Mouse (Mus musculus) forebrain, postnatal 0 days (tissue): ENCODE results near the gene A3galt2. TPM values are rescaled to one million over a fixed set of nuclear protein-coding genes. Genes with fewer than 3 reads are reported as not detected.

Source experiments
- ATAC-seq: fragments of 200-750 bp; cut with Nextera tagmentation; 2 replicates; pipeline ENCODE4 v1.8.0; 2017; ENCODE audit warnings: mild to moderate bottlenecking, moderate library complexity
- DNase-seq: peaks from one replicate; pipeline ENCODE4 v3.0.0-alpha.2; 2015
- H3K27ac ChIP-seq: fragments of 300-500 bp; sonication (generic); 2 replicates; pipeline ENCODE4 v1.5.1; 2014; ENCODE audit warnings: low read depth, mild to moderate bottlenecking, antibody characterized with exemption, low read length, moderate library complexity, mixed read lengths
- H3K27me3 ChIP-seq: fragments of 300-500 bp; sonication (generic); 2 replicates; pipeline ENCODE4 v1.6.1; 2014; ENCODE audit warnings: mild to moderate bottlenecking, low read length, mixed read lengths; ENCODE audit not compliant: insufficient read depth
- H3K36me3 ChIP-seq: fragments of 300-500 bp; sonication (generic); 2 replicates; pipeline ENCODE4 v1.6.1; 2014; ENCODE audit warnings: mild to moderate bottlenecking, moderate library complexity; ENCODE audit not compliant: insufficient read depth
- H3K4me1 ChIP-seq: fragments of 300-500 bp; sonication (generic); 2 replicates; pipeline ENCODE4 v1.6.1; 2014; ENCODE audit warnings: antibody characterized with exemption; ENCODE audit not compliant: insufficient read depth
- H3K4me2 ChIP-seq: fragments of 300-500 bp; sonication (generic); 2 replicates; pipeline ENCODE4 v1.6.1; 2014; ENCODE audit warnings: low read depth, mild to moderate bottlenecking, moderate library complexity
- H3K4me3 ChIP-seq: fragments of 300-500 bp; sonication (generic); 2 replicates; pipeline ENCODE4 v1.5.1; 2014; ENCODE audit warnings: low read depth, low read length, mixed read lengths
- H3K9ac ChIP-seq: fragments of 300-500 bp; sonication (generic); 2 replicates; pipeline ENCODE4 v1.6.1; 2014; ENCODE audit warnings: mild to moderate bottlenecking
- H3K9me3 ChIP-seq: fragments of 300-500 bp; sonication (generic); 2 replicates; pipeline ENCODE4 v1.6.1; 2016; ENCODE audit warnings: low read length
- CTCF ChIP-seq: sonication (generic); IDR thresholded peaks from 2 replicates; pipeline ENCODE4 v1.5.1; 2016; ENCODE audit warnings: antibody characterized with exemption, control low read depth, low read depth
- WGBS: fragments of 180-500 bp; shearing (Covaris S2); extraction: QIAGEN DNeasy Blood & Tissue Kit; methylation state at CpG from one replicate; pipeline ENCODE4 v1.1.7; 2014; 5-methylcytosine and 5-hydroxymethylcytosine counted together
- polyA plus RNA-seq: library from polyadenylated mRNA; unstranded; fragments of >200 nt; fragmentation: Nextera tagmentation; extraction: Ambion mirVana; gene quantifications from 2 replicates; pipeline ENCODE4 v1.2.1, GENCODE M21; 2015
- total RNA-seq: library from RNA; depleted of rRNA; stranded (reverse); fragments of >200 nt; gene quantifications from 2 replicates; pipeline ENCODE4 v1.2.3, GENCODE M21; 2014

The A3galt2 gene
- total and polyA plus RNA-seq, 2 experiments from 2014 or later = 0.16 to 0.52 TPM

DNA sequence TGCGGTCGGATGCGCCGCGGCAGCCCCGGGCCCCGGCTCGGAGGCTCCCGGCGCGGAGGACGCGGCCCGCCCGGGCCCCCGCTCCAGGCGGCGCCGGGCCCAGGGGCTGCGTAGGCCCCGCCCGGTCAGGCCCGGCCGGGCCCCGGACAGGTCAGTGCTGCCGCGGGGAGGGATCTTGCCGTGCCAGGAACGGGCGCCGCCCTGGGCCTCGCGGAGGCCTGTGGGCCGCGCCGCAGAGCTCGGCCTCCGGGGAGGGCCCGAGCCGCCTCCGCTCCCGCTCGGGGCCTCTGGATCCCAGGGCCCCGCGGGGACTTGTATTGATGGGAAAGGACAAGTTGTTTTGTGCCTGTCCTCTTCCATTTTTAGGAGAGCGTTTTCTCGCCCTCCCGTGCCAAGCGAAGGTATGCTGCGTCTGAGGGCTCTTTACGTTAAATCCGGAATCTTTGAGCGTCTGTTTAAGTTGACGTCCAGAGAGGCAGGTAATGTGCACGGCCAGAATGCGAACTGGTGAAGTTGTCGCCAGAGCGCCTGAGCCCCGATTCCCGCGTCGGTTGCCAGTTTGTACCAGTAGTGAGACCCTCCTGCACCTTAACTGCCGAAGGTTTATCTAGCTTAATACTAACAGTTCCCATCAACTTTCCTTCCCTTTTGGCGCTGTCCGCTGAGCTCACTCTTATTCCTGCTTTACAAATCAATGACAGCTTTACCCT, 27.3 kb upstream of the A3galt2 start:
- Histone ChIP-seq H3K4me2 (peak overlapping the region; percentile 85), H3K4me1 (peaks cover 30% of the 10 kb centered on the region), H3K4me3 (peak overlapping the region; percentile 99), H3K36me3 (0 out of 2 replicates have a peak, but pooled peaks cover 10% of the 10 kb centered on the region), H3K9ac (peak overlapping the region; percentile 98), H3K27ac (peak overlapping the region; percentile 97), H3K9me3 (no peaks in the 10 kb centered on the region), H3K27me3 (no peaks in the 10 kb centered on the region)
- TF ChIP-seq CTCF = no peak
- peak; percentile 65 for DNase-seq
- peak; percentile 53 for ATAC-seq
- WGBS = under 1% methylated on average over 60 of the region's 65 CpGs

GRCm38 (mm10) chr4:128728431-128728851, 26.7 kb upstream of the A3galt2 start:
- Histone ChIP-seq H3K4me3 (peak overlapping the region; percentile 99), H3K27me3 (no peaks in the 10 kb centered on the region), H3K27ac (peak overlapping the region; percentile 97), H3K9ac (peak overlapping the region; percentile 98), H3K36me3 (0 out of 2 replicates have a peak, but pooled peaks cover 10% of the 10 kb centered on the region), H3K4me2 (peak overlapping the region; percentile 85), H3K9me3 (no peaks in the 10 kb centered on the region), H3K4me1 (peaks cover 34% of the 10 kb centered on the region)
- TF ChIP-seq CTCF = no peak
- no peak for DNase-seq
- WGBS = under 1% methylated on average over 5 of the region's 5 CpGs
- ATAC-seq = no peak

- 5% methylated on average over 15 of the region's 15 CpGs for WGBS
- H3K4me3 ChIP-seq = peak overlapping the region; percentile 99
- H3K36me3 ChIP-seq = 0 out of 2 replicates have a peak, but pooled peaks cover 7% of the 10 kb centered on the region
- peaks cover 41% of the 10 kb centered on the region for H3K4me1 ChIP-seq
- peak overlapping the region; percentile 85 for H3K4me2 ChIP-seq
- no peak for TF ChIP-seq CTCF
- no peaks in the 10 kb centered on the region for H3K27me3 ChIP-seq
- DNase-seq = no peak
- peak; percentile 40 for ATAC-seq
- peak overlapping the region; percentile 98 for H3K9ac ChIP-seq
- H3K9me3 ChIP-seq = no peaks in the 10 kb centered on the region
- peak overlapping the region; percentile 97 for H3K27ac ChIP-seq
Observed at GRCm38 (mm10) chr4:128729033-128729708, 26.0 kb upstream of the A3galt2 start.

- Histone ChIP-seq H3K27me3 (no peaks in the 10 kb centered on the region), H3K9ac (peak overlapping the region; percentile 98), H3K9me3 (no peaks in the 10 kb centered on the region), H3K4me3 (peak overlapping the region; percentile 99), H3K36me3 (0 out of 2 replicates have a peak, but pooled peaks cover 7% of the 10 kb centered on the region), H3K4me2 (peak overlapping the region; percentile 85), H3K27ac (peak overlapping the region; percentile 97), H3K4me1 (peaks cover 46% of the 10 kb centered on the region)
- whole genome bisulfite sequencing = 4% methylated on average over 5 of the region's 5 CpGs
- no peak for TF ChIP-seq CTCF
- ATAC-seq = no peak
- no peak for DNase-seq
Observed at GRCm38 (mm10) chr4:128729709-128730037, 25.5 kb upstream of the A3galt2 start.

- no peak for DNase-seq
- no peak for ATAC-seq
- WGBS = 17% methylated on average over 6 of the region's 6 CpGs
Observed at GRCm38 (mm10) chr4:128730271-128730670, 24.9 kb upstream of the A3galt2 start.

GRCm38 (mm10) chr4:128732794-128733193, 22.4 kb upstream of the A3galt2 start:
- Histone ChIP-seq H3K9ac (no peak overlapping the region), H3K9me3 (no peaks in the 10 kb centered on the region), H3K27me3 (no peaks in the 10 kb centered on the region), H3K4me3 (no peak overlapping the region), H3K27ac (no peak overlapping the region), H3K4me2 (no peak overlapping the region; the same call in 1 of the 2 replicates), H3K36me3 (0 out of 2 replicates have a peak, but pooled peaks cover 7% of the 10 kb centered on the region), H3K4me1 (peaks cover 68% of the 10 kb centered on the region)
- no peak for ATAC-seq
- DNase-seq = no peak
- WGBS = 25% methylated on average over 5 of the region's 5 CpGs
- no peak for TF ChIP-seq CTCF

More at GRCm38 (mm10) chr4:128730271-128730670, 24.9 kb upstream of the A3galt2 start:
- H3K27ac ChIP-seq = peak overlapping the region; percentile 97; the same call in 1 of the 2 replicates
- no peaks in the 10 kb centered on the region for H3K9me3 ChIP-seq
- peaks cover 52% of the 10 kb centered on the region for H3K4me1 ChIP-seq
- no peak for TF ChIP-seq CTCF
- peak overlapping the region; percentile 99 for H3K4me3 ChIP-seq
- H3K27me3 ChIP-seq = no peaks in the 10 kb centered on the region
- H3K4me2 ChIP-seq = peak overlapping the region; percentile 85
- peak overlapping the region; percentile 98 for H3K9ac ChIP-seq
- 0 out of 2 replicates have a peak, but pooled peaks cover 7% of the 10 kb centered on the region for H3K36me3 ChIP-seq

GRCm38 (mm10) chr4:128733496-128733895, 21.7 kb upstream of the A3galt2 start:
- 0 out of 2 replicates have a peak, but pooled peaks cover 7% of the 10 kb centered on the region for H3K36me3 ChIP-seq
- DNase-seq (no peak), ATAC-seq (no peak)
- H3K27ac ChIP-seq = peak overlapping the region; percentile 62
- no peak for TF ChIP-seq CTCF
- H3K4me2 ChIP-seq = peak overlapping the region; percentile 2
- H3K4me3 ChIP-seq = no peak overlapping the region
- H3K9me3 ChIP-seq = no peaks in the 10 kb centered on the region
- H3K4me1 ChIP-seq = peaks cover 71% of the 10 kb centered on the region
- peak overlapping the region; percentile 33; the same call in 1 of the 2 replicates for H3K9ac ChIP-seq
- 25% methylated on average over 6 of the region's 6 CpGs for WGBS
- H3K27me3 ChIP-seq = no peaks in the 10 kb centered on the region
